Mouse (Mus musculus) small intestine, adult 10 weeks (tissue): Measurements from ENCODE around the gene Gm382. TPM values are rescaled to one million over a fixed set of nuclear protein-coding genes. Genes with fewer than 3 reads are reported as not detected.

Experiments
- polyA plus RNA-seq: library from polyadenylated mRNA; stranded (reverse); fragments of 350-450 nt; fragmentation: Illumina TruSeq; extraction: RNeasy Lipid Tissue Mini Kit (QIAGEN cat#74804); gene quantifications from one replicate; pipeline ENCODE4 v1.2.3, GENCODE M21; 2014; ENCODE audit warnings: low replicate concordance

The Gm382 gene
- polyA plus RNA-seq, result not detected

GRCm38 (mm10) chrX:127039672-127040071 is at the start of gene Gm382:
TSS of gene Gm382 (plus strand) at chrX:127039972.

Other genes starting within 250 kb of the Gm382 start
- gene 4932411N23Rik, start 224.1 kb upstream of the Gm382 start, polyA plus RNA-seq, result not detected